Mouse (Mus musculus) midbrain, embryonic 13.5 days (tissue): Measurements from ENCODE around the gene Rerg. TPM values are rescaled to one million over a fixed set of nuclear protein-coding genes. Genes with fewer than 3 reads are reported as not detected.
"Not testable (repeated sequence)": the region's sequence is repeated elsewhere in the genome, so short reads cannot be mapped to it uniquely, and the experiment has no call there.

ENCODE experiments used
- ATAC-seq: fragments of 200-750 bp; cut with Nextera tagmentation; 2 replicates; pipeline ENCODE4 v1.8.0; 2017; ENCODE audit warnings: mild to moderate bottlenecking, moderate TSS enrichment, moderate library complexity
- H3K27ac ChIP-seq: fragments of 300-500 bp; sonication (generic); 2 replicates; pipeline ENCODE4 v1.5.1; 2015; ENCODE audit warnings: inconsistent platforms, mild to moderate bottlenecking, moderate library complexity
- H3K27me3 ChIP-seq: fragments of 300-500 bp; sonication (generic); 2 replicates; pipeline ENCODE4 v1.6.1; 2015; ENCODE audit warnings: mild to moderate bottlenecking, inconsistent platforms
- H3K36me3 ChIP-seq: fragments of 300-500 bp; sonication (generic); 2 replicates; pipeline ENCODE4 v1.6.1; 2015; ENCODE audit warnings: mild to moderate bottlenecking, inconsistent platforms
- H3K4me1 ChIP-seq: fragments of 300-500 bp; sonication (generic); replicated peaks from 2 replicates; pipeline ENCODE4 v1.6.1; 2015; ENCODE audit warnings: inconsistent platforms
- H3K4me2 ChIP-seq: fragments of 300-500 bp; sonication (generic); replicated peaks from 2 replicates; pipeline ENCODE4 v1.6.1; 2015; ENCODE audit warnings: moderate library complexity, mild to moderate bottlenecking, inconsistent platforms
- H3K4me3 ChIP-seq: fragments of 300-500 bp; sonication (generic); replicated peaks from 2 replicates; pipeline ENCODE4 v1.5.1; 2015; ENCODE audit warnings: mild to moderate bottlenecking, inconsistent platforms
- H3K9ac ChIP-seq: fragments of 300-500 bp; sonication (generic); replicated peaks from 2 replicates; pipeline ENCODE4 v1.6.1; 2015; ENCODE audit warnings: mild to moderate bottlenecking, inconsistent platforms
- H3K9me3 ChIP-seq: fragments of 300-500 bp; sonication (generic); 2 replicates; pipeline ENCODE4 v1.6.1; 2016; ENCODE audit warnings: mild to moderate bottlenecking, inconsistent platforms
- WGBS: fragments of 180-500 bp; shearing (Covaris S2); methylation state at CpG from one replicate; pipeline ENCODE4 v1.1.7; 2015; 5-methylcytosine and 5-hydroxymethylcytosine counted together
- polyA plus RNA-seq: library from polyadenylated mRNA; unstranded; fragments of >200 nt; fragmentation: Nextera tagmentation; extraction: Ambion mirVana; gene quantifications from 2 replicates; pipeline ENCODE4 v1.2.1, GENCODE M21; 2015

The Rerg gene
- polyA plus RNA-seq, 1 experiment from 2014 or later: 2.8 TPM

- no peak overlapping the region for H3K27ac ChIP-seq
- 92% methylated on average over 18 of the region's 18 CpGs for WGBS
- ATAC-seq: no peak
Measured at GRCm38 (mm10) chr6:137061880-137062531, 108.3 kb downstream of the Rerg start.

DNA sequence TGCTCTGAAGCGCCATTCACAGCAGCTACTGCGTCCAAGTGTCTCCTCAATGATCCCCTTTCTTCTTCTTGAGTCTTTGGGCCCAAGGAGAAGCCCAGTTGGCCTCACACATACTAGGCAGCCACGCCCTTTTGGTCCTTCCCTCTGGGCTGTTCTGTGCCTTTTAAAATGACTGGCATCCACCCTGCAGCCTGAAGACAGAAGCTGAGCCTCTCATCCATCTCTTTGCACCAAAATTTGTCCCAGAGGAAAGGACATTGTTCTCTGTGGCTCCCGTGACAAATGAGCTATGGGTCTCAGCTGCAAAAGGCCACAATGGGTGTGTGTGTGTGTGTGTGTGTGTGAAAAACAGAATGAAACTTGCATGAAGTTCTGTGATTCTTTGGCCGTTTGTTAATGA, 109.7 kb downstream of the Rerg start:
- Histone ChIP-seq H3K4me3 (no peak overlapping the region), H3K4me1 (peaks cover 6% of the 10 kb centered on the region), H3K36me3 (no peaks in the 10 kb centered on the region), H3K9me3 (no peaks in the 10 kb centered on the region), H3K9ac (no peak overlapping the region), H3K27me3 (no peaks in the 10 kb centered on the region), H3K4me2 (no peak overlapping the region), H3K27ac (no peak overlapping the region)
- WGBS: 69% methylated on average over 5 of the region's 5 CpGs
- no peak for ATAC-seq

More at GRCm38 (mm10) chr6:137061880-137062531, 108.3 kb downstream of the Rerg start:
- no peaks in the 10 kb centered on the region for H3K36me3 ChIP-seq
- no peaks in the 10 kb centered on the region for H3K27me3 ChIP-seq
- no peak overlapping the region for H3K4me3 ChIP-seq
- no peaks in the 10 kb centered on the region for H3K9me3 ChIP-seq
- H3K4me1 ChIP-seq: peaks cover 6% of the 10 kb centered on the region
- no peak overlapping the region for H3K9ac ChIP-seq
- H3K4me2 ChIP-seq: no peak overlapping the region

DNA sequence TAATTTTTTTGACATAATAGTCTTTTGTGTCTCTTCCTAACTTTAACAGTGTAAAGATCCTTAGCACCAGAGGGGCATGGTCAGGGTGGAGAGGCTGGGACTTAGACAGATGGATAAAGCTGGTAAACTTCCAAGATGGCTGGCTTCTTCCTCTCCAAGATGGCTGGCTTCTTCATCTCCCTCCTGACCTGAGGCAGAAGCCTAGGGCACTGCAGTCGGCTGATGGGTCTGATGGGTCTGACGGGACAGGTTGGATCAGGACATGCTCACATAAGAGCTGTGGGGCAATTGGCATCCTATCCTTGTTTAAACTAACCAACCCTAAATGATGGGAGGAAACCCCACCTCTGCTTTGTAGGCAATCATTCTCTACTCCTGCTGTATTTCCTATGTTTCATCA, 112.0 kb downstream of the Rerg start:
- H3K4me2 ChIP-seq: no peak overlapping the region
- no peak for ATAC-seq
- no peaks in the 10 kb centered on the region for H3K27me3 ChIP-seq
- H3K4me3 ChIP-seq: no peak overlapping the region
- WGBS: 95% methylated on average over 2 of the region's 2 CpGs
- H3K36me3 ChIP-seq: no peaks in the 10 kb centered on the region
- peaks cover 1% of the 10 kb centered on the region; the same call in 1 of the 2 replicates for H3K4me1 ChIP-seq
- no peak overlapping the region for H3K9ac ChIP-seq
- no peaks in the 10 kb centered on the region for H3K9me3 ChIP-seq
- H3K27ac ChIP-seq: no peak overlapping the region

GRCm38 (mm10) chr6:137054073-137054472, 116.2 kb downstream of the Rerg start:
- H3K4me2 ChIP-seq: no peak overlapping the region
- ATAC-seq: no peak
- no peaks in the 10 kb centered on the region for H3K27me3 ChIP-seq
- H3K27ac ChIP-seq: no peak overlapping the region
- peaks cover 6% of the 10 kb centered on the region; the same call in 1 of the 2 replicates for H3K9me3 ChIP-seq
- no peak overlapping the region for H3K4me3 ChIP-seq
- no peak overlapping the region for H3K9ac ChIP-seq
- H3K4me1 ChIP-seq: no peaks in the 10 kb centered on the region
- no peaks in the 10 kb centered on the region for H3K36me3 ChIP-seq
- 95% methylated on average over 2 of the region's 2 CpGs for WGBS

GRCm38 (mm10) chr6:137053464-137053863, 116.8 kb downstream of the Rerg start:
- WGBS: 81% methylated on average over 5 of the region's 5 CpGs
- ATAC-seq: no peak
- Histone ChIP-seq H3K9me3 (peaks cover 6% of the 10 kb centered on the region; the same call in 1 of the 2 replicates), H3K4me3 (no peak overlapping the region), H3K9ac (no peak overlapping the region), H3K36me3 (no peaks in the 10 kb centered on the region), H3K27ac (no peak overlapping the region), H3K27me3 (no peaks in the 10 kb centered on the region), H3K4me1 (no peaks in the 10 kb centered on the region), H3K4me2 (no peak overlapping the region)

DNA sequence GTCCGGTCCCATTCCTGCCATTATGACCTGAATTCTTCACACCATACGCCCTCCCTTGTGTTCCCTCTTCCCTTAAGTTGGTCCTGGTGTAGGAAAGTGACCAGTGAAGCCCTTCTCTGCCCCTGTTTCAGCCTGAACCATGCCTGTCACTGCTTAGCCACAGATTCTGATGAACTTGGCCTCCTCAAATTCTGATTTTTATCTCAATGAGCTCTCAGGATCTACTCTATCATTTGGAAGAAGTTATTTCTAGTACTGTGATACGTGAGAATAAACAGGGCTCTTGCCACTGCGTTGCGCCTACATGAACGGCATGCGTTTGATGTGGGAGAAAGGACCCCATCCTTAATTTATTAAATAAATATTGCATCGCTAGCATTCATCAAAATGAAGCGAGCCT, 117.3 kb downstream of the Rerg start:
- H3K9me3 ChIP-seq: peaks cover 6% of the 10 kb centered on the region; the same call in 1 of the 2 replicates
- H3K4me2 ChIP-seq: no peak overlapping the region
- 92% methylated on average over 9 of the region's 9 CpGs for WGBS
- H3K9ac ChIP-seq: no peak overlapping the region
- no peak overlapping the region for H3K27ac ChIP-seq
- no peak overlapping the region for H3K4me3 ChIP-seq
- ATAC-seq: no peak
- no peaks in the 10 kb centered on the region for H3K4me1 ChIP-seq
- H3K27me3 ChIP-seq: no peaks in the 10 kb centered on the region
- H3K36me3 ChIP-seq: no peaks in the 10 kb centered on the region

- H3K27ac ChIP-seq: no peak overlapping the region
- WGBS: 92% methylated on average over 11 of the region's 11 CpGs
- no peak overlapping the region for H3K9ac ChIP-seq
- no peak overlapping the region for H3K4me2 ChIP-seq
- no peak for ATAC-seq
- H3K27me3 ChIP-seq: no peaks in the 10 kb centered on the region
- H3K4me3 ChIP-seq: no peak overlapping the region
- no peaks in the 10 kb centered on the region for H3K36me3 ChIP-seq
- no peaks in the 10 kb centered on the region for H3K4me1 ChIP-seq
- peaks cover 6% of the 10 kb centered on the region; the same call in 1 of the 2 replicates for H3K9me3 ChIP-seq
Measured at GRCm38 (mm10) chr6:137047036-137047435, 123.3 kb downstream of the Rerg start.

DNA sequence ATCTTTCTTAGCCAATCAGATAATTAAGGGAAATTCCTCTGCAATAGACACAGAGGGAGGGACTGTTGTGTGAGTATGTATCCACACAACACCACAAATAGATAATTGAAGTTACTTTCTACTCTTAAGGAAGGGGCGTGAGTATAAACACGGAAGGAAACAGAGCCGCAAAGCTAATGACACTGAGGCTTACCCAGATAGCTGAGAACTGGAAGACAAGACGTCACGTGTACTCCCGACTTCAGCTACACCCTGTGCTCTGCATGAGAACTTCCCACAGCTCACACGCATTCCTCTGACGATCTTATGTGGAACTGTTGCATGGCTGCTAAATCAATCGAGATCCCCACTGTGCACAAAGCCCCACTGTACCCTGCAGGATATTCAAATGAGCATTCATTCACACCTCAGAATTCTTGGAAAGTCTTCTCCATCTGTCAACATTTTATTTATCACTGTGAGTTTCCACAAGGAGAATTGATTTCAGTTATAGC, 125.2 kb downstream of the Rerg start:
- no peak overlapping the region for H3K4me3 ChIP-seq
- no peaks in the 10 kb centered on the region for H3K4me1 ChIP-seq
- no peak for ATAC-seq
- 87% methylated on average over 9 of the region's 9 CpGs for WGBS
- no peaks in the 10 kb centered on the region for H3K27me3 ChIP-seq
- H3K4me2 ChIP-seq: no peak overlapping the region
- H3K9ac ChIP-seq: no peak overlapping the region
- no peaks in the 10 kb centered on the region for H3K36me3 ChIP-seq
- peaks cover 6% of the 10 kb centered on the region; the same call in 1 of the 2 replicates for H3K9me3 ChIP-seq
- no peak overlapping the region for H3K27ac ChIP-seq

GRCm38 (mm10) chr6:137035611-137036395, 134.5 kb downstream of the Rerg start:
- not testable (repeated sequence) for H3K36me3 ChIP-seq, H3K9ac ChIP-seq, ATAC-seq, H3K4me2 ChIP-seq, H3K27me3 ChIP-seq, H3K4me3 ChIP-seq, H3K27ac ChIP-seq, H3K9me3 ChIP-seq, H3K4me1 ChIP-seq
- WGBS: 86% methylated on average over 8 of the region's 8 CpGs

DNA sequence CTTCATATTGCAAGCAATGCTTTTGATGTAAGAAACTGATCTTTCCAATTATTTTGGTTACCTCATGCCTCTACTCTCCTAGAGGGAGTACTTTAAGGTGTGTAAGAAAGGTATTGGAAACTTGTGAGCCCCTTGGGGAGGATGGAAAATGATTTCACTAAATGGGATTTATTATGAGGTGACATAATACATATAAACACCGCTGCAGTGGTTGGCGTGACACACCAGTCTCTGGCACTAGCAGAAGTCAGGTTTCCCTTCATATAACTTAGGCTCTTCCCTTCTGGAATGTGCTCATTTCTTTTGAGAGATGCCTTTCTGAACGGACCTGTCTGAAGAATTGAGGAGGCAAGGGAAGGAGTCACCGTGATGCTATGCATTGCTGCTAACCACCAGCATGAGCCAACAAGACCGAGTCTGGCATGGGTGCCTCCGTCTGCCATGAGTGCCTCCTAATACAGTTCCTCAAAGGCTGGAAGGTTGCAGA, 139.6 kb downstream of the Rerg start:
- H3K9ac ChIP-seq: no peak overlapping the region
- no peak overlapping the region for H3K27ac ChIP-seq
- no peaks in the 10 kb centered on the region for H3K36me3 ChIP-seq
- no peak for ATAC-seq
- no peak overlapping the region for H3K4me3 ChIP-seq
- no peaks in the 10 kb centered on the region for H3K9me3 ChIP-seq
- H3K4me1 ChIP-seq: no peaks in the 10 kb centered on the region
- H3K4me2 ChIP-seq: no peak overlapping the region
- WGBS: 83% methylated on average over 6 of the region's 6 CpGs
- H3K27me3 ChIP-seq: no peaks in the 10 kb centered on the region

- Histone ChIP-seq H3K27me3 (no peaks in the 10 kb centered on the region), H3K4me1 (no peaks in the 10 kb centered on the region), H3K4me2 (no peak overlapping the region), H3K4me3 (no peak overlapping the region), H3K36me3 (no peaks in the 10 kb centered on the region), H3K27ac (no peak overlapping the region), H3K9ac (no peak overlapping the region), H3K9me3 (no peaks in the 10 kb centered on the region)
- 61% methylated on average over 7 of the region's 7 CpGs for WGBS
- ATAC-seq: 0 out of 2 replicates have a peak, but pooled peaks have one; percentile 55
Measured at GRCm38 (mm10) chr6:137029931-137030610, 140.2 kb downstream of the Rerg start.

- ATAC-seq: no peak
- no peak overlapping the region for H3K27ac ChIP-seq
- H3K4me3 ChIP-seq: no peak overlapping the region
- H3K4me1 ChIP-seq: no peaks in the 10 kb centered on the region
- H3K4me2 ChIP-seq: no peak overlapping the region
- H3K9me3 ChIP-seq: no peaks in the 10 kb centered on the region
- H3K9ac ChIP-seq: no peak overlapping the region
- no peaks in the 10 kb centered on the region for H3K36me3 ChIP-seq
- 52% methylated on average over 5 of the region's 5 CpGs for WGBS
- no peaks in the 10 kb centered on the region for H3K27me3 ChIP-seq
Measured at GRCm38 (mm10) chr6:137025461-137025860, 144.8 kb downstream of the Rerg start.
